Mouse (Mus musculus) liver, adult 2 months (tissue): Measurements from ENCODE around the gene Samd13. TPM values are rescaled to one million over a fixed set of nuclear protein-coding genes. Genes with fewer than 3 reads are reported as not detected.

Experiments used
- DNase-seq: peaks from one replicate; pipeline ENCODE4 v3.0.0-alpha.2; 2011; ENCODE audit warnings: low read depth, low spot score; ENCODE audit errors: extremely low read depth
- H3K27ac ChIP-seq: fragments of 200-500 bp; replicated peaks from 2 replicates; pipeline ENCODE4 v1.5.1; 2012; ENCODE audit warnings: low read depth, mild to moderate bottlenecking, control low read depth, inconsistent platforms, low read length; ENCODE audit not compliant: insufficient read depth
- H3K27me3 ChIP-seq: fragments of 200-500 bp; 2 replicates; pipeline ENCODE4 v1.6.1; 2012; ENCODE audit warnings: mild to moderate bottlenecking, moderate library complexity, low read length, inconsistent platforms; ENCODE audit not compliant: control insufficient read depth, insufficient read depth
- H3K36me3 ChIP-seq: fragments of 200-500 bp; 2 replicates; pipeline ENCODE4 v1.6.1; 2012; ENCODE audit warnings: low read length, inconsistent platforms; ENCODE audit not compliant: control insufficient read depth, insufficient read depth
- H3K4me1 ChIP-seq: fragments of 200-500 bp; 2 replicates; pipeline ENCODE4 v1.6.1; 2011; ENCODE audit warnings: low read length; ENCODE audit not compliant: control insufficient read depth, insufficient read depth
- H3K4me3 ChIP-seq: fragments of 200-500 bp; 2 replicates; pipeline ENCODE4 v1.5.1; 2011; ENCODE audit warnings: low read depth, mild to moderate bottlenecking, control low read depth, low read length, moderate library complexity; ENCODE audit not compliant: insufficient read depth
- H3K79me2 ChIP-seq: fragments of 200-500 bp; 2 replicates; pipeline ENCODE4 v1.6.1; 2012; ENCODE audit warnings: inconsistent platforms, mild to moderate bottlenecking, low read length, moderate library complexity; ENCODE audit not compliant: control insufficient read depth, insufficient read depth
- H3K9ac ChIP-seq: fragments of 200-500 bp; 2 replicates; pipeline ENCODE4 v1.6.1; 2012; ENCODE audit warnings: low read depth, mild to moderate bottlenecking, control low read depth, inconsistent platforms, low read length
- CTCF ChIP-seq: fragments of 200-500 bp; IDR thresholded peaks from 2 replicates; pipeline ENCODE4 v1.5.1; 2011; ENCODE audit warnings: low read depth, low read length, control low read depth
- POLR2A ChIP-seq: fragments of 200-500 bp; IDR thresholded peaks from 2 replicates; pipeline ENCODE4 v1.6.1; 2011; ENCODE audit warnings: low read length, control low read depth; ENCODE audit not compliant: insufficient read depth; ENCODE audit errors: extremely low read depth
- WGBS: fragments of 180-500 bp; shearing (Covaris S2); methylation state at CpG from one replicate; pipeline ENCODE4 v1.1.7; 2018; 5-methylcytosine and 5-hydroxymethylcytosine counted together
- polyA plus RNA-seq: library from polyadenylated mRNA; depleted of rRNA; stranded (reverse); fragments of >200 nt; gene quantifications from 2 replicates; pipeline ENCODE4 v1.2.3, GENCODE M21; 2012; rRNA removed
- total RNA-seq: library from RNA; depleted of rRNA; stranded (reverse); fragments of >200 nt; gene quantifications from 2 replicates; pipeline ENCODE4 v1.2.3, GENCODE M21; 2014; rRNA removed

Gene Samd13
- total RNA-seq: not detected in 2 replicates
- polyA plus RNA-seq: 0.22 TPM in 1 of 2 replicates, not detected in the other

DNA sequence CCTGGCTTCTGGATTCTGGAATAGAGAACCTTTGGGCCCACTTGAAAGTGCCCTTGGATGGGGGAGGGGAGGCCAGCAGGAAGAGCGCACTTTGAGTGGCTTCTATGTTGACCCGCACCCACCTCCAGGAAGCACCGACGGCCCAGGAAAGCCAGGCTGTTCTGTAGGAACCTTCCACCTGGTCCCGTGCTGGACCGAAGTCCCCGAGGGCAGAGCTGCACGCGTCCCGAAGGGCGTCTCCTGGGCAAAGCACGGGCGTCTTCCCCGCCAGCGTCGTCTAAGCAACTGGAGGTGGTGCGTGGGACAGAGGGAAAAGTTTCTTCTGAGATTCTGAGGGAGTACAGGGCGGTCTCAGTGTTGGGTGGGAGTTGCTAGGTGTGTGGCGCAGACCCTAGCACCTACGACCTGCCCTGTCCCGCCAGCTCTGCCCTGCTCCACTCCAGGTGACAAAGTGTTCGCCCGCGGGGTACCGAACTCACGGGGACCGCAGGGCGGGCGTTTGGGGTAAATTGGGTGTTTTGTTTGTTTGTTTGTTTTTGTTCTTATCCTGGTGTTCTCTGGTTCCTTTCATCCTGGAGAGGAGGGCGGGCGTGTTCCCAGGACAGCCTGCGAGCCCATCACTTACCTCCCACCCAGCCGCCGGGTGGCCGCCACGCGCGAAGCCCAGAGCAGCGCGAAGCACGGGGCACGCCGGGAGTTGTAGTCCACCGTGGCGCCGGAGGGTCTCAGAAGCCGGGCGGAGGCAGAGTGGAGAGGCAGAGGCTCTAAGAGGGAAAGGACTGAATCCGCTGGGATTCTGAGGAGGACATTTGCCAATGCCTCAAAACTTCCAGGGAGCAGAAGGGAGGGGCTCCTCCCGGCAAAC lies at the start of gene Samd13:
Gene Samd13 (minus strand): TSS at position 782 of the 865 bp plus-strand sequence.
- H3K27ac ChIP-seq: no peak within 1 kb of the TSS
- H3K36me3 ChIP-seq: no peaks in the 10 kb centered on the region
- H3K4me3 ChIP-seq: peak within 1 kb of the TSS; percentile 71
- H3K4me1 ChIP-seq: peaks cover 9% of the 10 kb centered on the region
- no peaks in the 10 kb centered on the region for H3K79me2 ChIP-seq
- DNase-seq: no peak
- TF ChIP-seq POLR2A (no peak), CTCF (no peak)
- H3K9ac ChIP-seq: peak within 1 kb of the TSS; percentile 45
- peaks cover 8% of the 10 kb centered on the region for H3K27me3 ChIP-seq
- 3% methylated on average over 50 of the region's 50 CpGs for WGBS

DNA sequence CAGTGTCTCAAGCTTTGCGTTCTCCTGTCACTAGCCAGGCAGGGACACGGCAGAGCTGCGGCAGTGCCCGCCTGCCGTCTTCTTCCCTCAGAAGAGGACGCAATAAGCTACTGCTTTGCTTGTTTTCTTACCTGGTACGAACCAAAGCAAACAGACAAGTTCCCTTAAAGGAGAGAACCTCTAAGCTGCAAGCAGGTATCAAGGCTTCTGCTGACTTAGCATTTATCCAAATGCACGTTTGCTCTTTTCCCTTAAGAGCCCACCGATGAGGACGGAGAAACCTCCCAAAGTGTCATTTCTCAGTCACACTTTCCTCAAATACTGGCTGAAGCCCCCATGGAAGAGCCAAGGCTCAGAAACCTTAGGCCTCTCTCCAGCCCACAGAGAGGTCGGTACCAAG lies 46.1 kb upstream of the Samd13 start:
- Histone ChIP-seq H3K4me3 (no peak overlapping the region), H3K36me3 (peaks cover 43% of the 10 kb centered on the region), H3K79me2 (no peaks in the 10 kb centered on the region), H3K27me3 (no peaks in the 10 kb centered on the region), H3K4me1 (no peaks in the 10 kb centered on the region), H3K9ac (no peak overlapping the region), H3K27ac (no peak overlapping the region)
- DNase-seq: no peak
- 95% methylated on average over 11 of the region's 11 CpGs for WGBS
- no peak for TF ChIP-seq POLR2A
- no peak for TF ChIP-seq CTCF

DNA sequence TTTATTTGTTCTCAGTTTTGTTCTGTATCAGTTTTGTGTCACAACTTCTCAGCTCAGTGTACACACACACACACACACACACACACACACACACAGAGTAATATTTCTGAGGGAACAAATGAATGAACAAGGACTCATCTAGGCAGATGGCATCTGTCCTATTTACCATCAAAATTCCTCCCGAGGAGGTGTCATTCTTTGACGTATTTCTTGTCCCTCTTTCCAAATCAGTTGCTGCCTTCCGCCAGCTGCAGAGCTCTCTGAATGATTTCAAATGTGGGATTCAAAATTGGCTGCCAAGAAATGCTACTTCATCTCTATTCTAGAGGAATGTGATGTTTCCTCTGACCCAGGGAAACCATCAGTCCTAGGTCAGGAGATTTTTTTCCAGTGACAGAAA lies 37.6 kb upstream of the Samd13 start:
- H3K4me1 ChIP-seq: no peaks in the 10 kb centered on the region
- TF ChIP-seq POLR2A (no peak), CTCF (no peak)
- no peak overlapping the region for H3K4me3 ChIP-seq
- peaks cover 11% of the 10 kb centered on the region; the same call in 1 of the 2 replicates for H3K36me3 ChIP-seq
- DNase-seq: no peak
- H3K79me2 ChIP-seq: no peaks in the 10 kb centered on the region
- 67% methylated on average over 3 of the region's 3 CpGs for WGBS
- no peak overlapping the region for H3K9ac ChIP-seq
- no peaks in the 10 kb centered on the region for H3K27me3 ChIP-seq
- no peak overlapping the region for H3K27ac ChIP-seq

DNA sequence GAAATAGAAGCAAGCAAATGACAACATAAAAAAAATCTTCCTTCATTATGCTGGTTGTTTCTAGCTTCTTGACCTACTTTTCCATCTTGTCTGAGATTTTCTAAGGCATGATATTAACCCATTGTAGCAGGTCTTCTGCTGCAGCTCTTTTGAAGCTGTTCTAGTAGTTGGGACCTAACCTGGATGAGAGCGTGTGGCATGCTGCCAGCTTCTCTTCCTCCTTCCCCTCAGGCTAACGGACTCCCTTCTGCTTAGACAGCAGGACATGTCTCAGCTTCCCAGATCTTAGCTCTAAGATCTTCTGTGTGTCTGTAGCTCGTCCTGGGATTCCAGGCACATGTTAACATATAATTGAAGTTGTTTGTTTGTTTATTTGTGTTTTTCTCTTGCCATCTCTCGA lies 34.3 kb upstream of the Samd13 start:
- H3K27ac ChIP-seq: no peak overlapping the region
- no peak overlapping the region for H3K4me3 ChIP-seq
- no peaks in the 10 kb centered on the region for H3K36me3 ChIP-seq
- H3K27me3 ChIP-seq: no peaks in the 10 kb centered on the region
- H3K4me1 ChIP-seq: no peaks in the 10 kb centered on the region
- DNase-seq: no peak
- H3K9ac ChIP-seq: no peak overlapping the region
- 70% methylated on average over 4 of the region's 4 CpGs for WGBS
- TF ChIP-seq CTCF (no peak), POLR2A (no peak)
- no peaks in the 10 kb centered on the region for H3K79me2 ChIP-seq

DNA sequence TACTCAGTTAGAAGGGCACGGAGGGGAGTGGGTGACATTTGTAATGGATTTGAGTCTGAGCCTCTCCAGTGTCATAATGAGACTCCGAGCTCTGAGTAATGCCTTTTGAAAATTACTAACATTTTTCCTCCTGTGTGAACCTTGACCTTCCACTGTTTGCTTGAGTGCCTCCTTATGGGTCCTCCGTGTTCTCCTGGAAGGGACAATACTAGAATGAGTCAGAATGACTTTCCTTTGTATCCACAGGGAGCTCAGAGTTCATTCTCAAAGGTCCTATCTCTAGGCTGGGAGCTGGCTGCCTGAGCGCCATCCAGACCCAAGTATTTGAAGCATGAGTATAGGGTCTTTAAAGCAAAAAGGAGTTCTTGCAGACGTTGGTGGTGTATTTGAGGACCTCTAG lies 32.9 kb upstream of the Samd13 start:
- no peak for DNase-seq
- H3K27me3 ChIP-seq: no peaks in the 10 kb centered on the region
- TF ChIP-seq POLR2A (no peak), CTCF (no peak)

DNA sequence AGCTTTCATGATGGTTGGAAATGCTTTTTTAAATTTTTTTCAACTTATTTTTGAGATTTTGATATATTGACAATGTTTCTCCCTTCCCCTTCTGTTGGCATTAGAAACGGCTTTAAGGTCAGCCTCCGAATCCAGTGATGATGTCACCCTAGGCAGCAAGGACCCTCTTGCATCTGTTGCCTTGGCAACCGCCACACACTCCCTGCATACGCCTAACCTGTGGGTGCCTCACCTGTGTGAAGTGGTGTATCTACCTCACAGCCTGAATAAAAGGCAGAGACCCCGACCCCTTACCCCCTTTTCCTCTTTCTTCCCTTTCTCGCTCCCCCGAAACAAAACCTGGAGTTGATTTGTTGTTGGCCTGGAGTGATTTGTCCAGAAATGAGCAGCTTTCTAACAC lies 26.9 kb upstream of the Samd13 start:
- Histone ChIP-seq H3K36me3 (no peaks in the 10 kb centered on the region), H3K27me3 (no peaks in the 10 kb centered on the region), H3K9ac (no peak overlapping the region), H3K4me3 (no peak overlapping the region), H3K79me2 (no peaks in the 10 kb centered on the region), H3K27ac (no peak overlapping the region), H3K4me1 (no peaks in the 10 kb centered on the region)
- no peak for TF ChIP-seq CTCF
- no peak for TF ChIP-seq POLR2A
- no peak for DNase-seq
- WGBS: 82% methylated on average over 7 of the region's 7 CpGs

More for the DNA sequence above, 32.9 kb upstream of the Samd13 start:
- Histone ChIP-seq H3K4me1 (no peaks in the 10 kb centered on the region), H3K79me2 (no peaks in the 10 kb centered on the region), H3K27ac (no peak overlapping the region), H3K36me3 (no peaks in the 10 kb centered on the region), H3K9ac (no peak overlapping the region), H3K4me3 (no peak overlapping the region)
- WGBS: 82% methylated on average over 5 of the region's 5 CpGs
